Mouse (Mus musculus) erythroblast, embryonic 14.5 days (primary cell): Measurements from ENCODE around the gene Cdca5. TPM values are rescaled to one million over a fixed set of nuclear protein-coding genes. Genes with fewer than 3 reads are reported as not detected.

Experiments
- H3K27me3 ChIP-seq: 2 replicates; pipeline ENCODE4 v1.6.1; 2012; ENCODE audit warnings: inconsistent platforms; ENCODE audit not compliant: control insufficient read depth
- H3K36me3 ChIP-seq: 2 replicates; pipeline ENCODE4 v1.6.1; 2012; ENCODE audit warnings: mild to moderate bottlenecking, inconsistent platforms; ENCODE audit not compliant: control insufficient read depth
- H3K4me1 ChIP-seq: 2 replicates; pipeline ENCODE4 v1.6.1; 2012; ENCODE audit warnings: inconsistent platforms; ENCODE audit not compliant: control insufficient read depth
- H3K4me3 ChIP-seq: replicated peaks from 2 replicates; pipeline ENCODE3; 2012; ENCODE audit warnings: moderate library complexity, mild to moderate bottlenecking, inconsistent platforms
- H3K9me3 ChIP-seq: 2 replicates; pipeline ENCODE4 v1.6.1; 2012; ENCODE audit warnings: low read length, inconsistent platforms, mixed read lengths; ENCODE audit not compliant: control insufficient read depth
- GATA1 ChIP-seq: IDR thresholded peaks from 2 replicates; pipeline ENCODE4 v1.6.1; 2012; ENCODE audit warnings: low read length, inconsistent platforms, mixed read lengths
- TAL1 ChIP-seq: IDR thresholded peaks from 3 replicates; pipeline ENCODE4 v1.6.1; 2012; ENCODE audit warnings: low read length, inconsistent platforms, mixed read lengths
- polyA plus RNA-seq: library from polyadenylated mRNA; stranded (reverse); fragments of >175 nt; gene quantifications from 2 replicates; pipeline ENCODE4 v1.2.3, GENCODE M21; 2012

Gene Cdca5
- polyA plus RNA-seq, 1 experiment = 2.3 TPM

DNA sequence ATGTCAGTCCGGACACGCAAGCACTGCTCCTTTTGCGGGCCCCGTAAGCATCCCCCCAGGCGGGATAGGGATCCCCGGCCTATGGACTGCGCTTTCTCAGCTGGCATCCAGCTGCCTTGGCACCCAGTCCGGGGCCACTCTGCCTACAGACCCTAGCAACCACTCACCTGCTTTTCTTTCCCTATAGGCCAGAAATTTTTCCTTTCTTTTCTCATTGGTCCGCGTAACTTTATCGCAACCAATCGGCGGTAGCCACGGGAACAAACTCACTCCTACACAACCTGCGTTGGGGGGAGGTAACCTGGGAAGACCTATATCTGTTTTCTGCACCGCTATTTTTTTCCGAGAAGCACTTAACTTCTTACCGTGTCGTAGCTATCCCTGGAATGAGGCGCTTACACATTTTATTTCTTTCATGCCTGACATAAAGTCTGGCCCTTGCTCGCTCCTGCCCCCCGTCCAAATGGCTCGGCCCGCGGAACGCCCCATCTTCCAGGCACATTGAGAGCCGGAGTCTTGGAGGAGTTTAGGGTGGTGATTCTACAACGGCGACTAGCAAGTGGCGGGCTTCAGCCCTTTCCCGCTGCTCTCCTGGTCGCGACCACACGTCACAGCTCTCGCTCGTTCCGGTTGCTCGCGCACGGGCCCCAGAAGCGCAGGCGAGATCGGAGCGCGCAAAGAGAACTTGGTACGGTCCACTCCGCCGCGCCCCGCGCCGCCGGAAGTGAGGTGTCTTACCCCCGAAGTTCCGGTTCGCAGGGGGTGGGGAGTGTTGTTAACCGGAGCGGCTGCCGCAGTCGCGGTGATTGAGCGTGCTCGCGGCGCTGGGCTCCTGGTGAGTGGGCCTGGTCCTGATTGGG lies 38.3 kb upstream of the Cdca5 start, which contains the start of gene Syvn1:
Gene Syvn1 (plus strand): TSS at position 283 of the 860 bp plus-strand sequence.
- H3K36me3 ChIP-seq = peaks cover 49% of the 10 kb centered on the region
- H3K4me3 ChIP-seq = peak within 1 kb of the TSS; percentile 95
- no peaks in the 10 kb centered on the region for H3K9me3 ChIP-seq
- no peaks in the 10 kb centered on the region for H3K27me3 ChIP-seq
- H3K4me1 ChIP-seq = peaks cover 52% of the 10 kb centered on the region
- no peak for TF ChIP-seq GATA1
- no peak for TF ChIP-seq TAL1

DNA sequence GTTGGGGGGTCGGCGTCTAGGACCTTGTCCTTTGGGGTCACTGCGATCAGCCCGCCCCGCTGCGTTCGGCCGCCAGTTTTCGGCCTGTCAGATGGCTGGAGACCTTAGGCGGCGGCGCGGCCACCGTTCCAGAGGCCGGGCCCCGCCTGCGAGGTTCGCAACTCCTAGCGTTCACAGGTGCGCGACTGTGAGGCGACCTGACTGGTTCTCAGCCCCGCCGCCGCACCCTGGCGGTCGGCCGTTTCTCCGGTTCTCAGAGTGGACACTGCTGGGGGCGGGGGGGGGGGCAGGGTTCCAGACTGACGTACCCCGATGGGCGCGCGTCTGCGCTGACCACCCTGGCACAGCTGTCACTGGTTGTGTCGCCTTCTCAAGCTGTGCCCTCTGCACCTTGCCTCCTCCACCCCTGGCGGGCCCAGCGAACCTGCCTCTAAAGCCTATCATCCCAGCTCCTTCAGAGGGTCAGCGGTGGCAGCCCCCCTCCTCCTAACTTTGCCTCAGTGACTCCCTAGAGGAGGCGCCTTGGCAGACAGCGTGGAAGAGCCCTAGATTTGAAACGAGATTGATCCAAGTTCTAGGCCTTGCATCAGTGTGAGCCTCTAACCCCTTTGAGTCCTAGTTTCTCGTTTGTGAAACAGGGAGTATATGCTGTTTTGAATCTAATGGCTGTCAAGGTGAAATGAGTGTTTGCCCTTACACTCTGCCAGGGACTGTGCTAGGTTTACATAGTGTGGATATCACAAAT lies 37.5 kb upstream of the Cdca5 start:
- Histone ChIP-seq H3K9me3 (no peaks in the 10 kb centered on the region), H3K27me3 (no peaks in the 10 kb centered on the region), H3K36me3 (peaks cover 57% of the 10 kb centered on the region), H3K4me3 (peak overlapping the region; percentile 95), H3K4me1 (peaks cover 50% of the 10 kb centered on the region)
- TF ChIP-seq TAL1 (no peak), GATA1 (no peak)

DNA sequence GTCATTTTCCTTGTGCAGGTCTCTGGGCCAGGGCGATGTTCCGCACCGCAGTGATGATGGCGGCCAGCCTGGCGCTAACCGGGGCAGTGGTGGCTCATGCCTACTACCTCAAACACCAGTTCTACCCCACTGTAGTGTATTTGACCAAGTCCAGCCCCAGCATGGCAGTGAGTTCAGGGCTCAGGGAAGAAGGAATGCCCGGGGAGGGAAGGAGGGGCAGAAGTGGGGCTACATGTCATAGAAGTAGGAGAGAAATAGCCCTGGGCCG lies 37.0 kb upstream of the Cdca5 start:
- H3K36me3 ChIP-seq = peaks cover 62% of the 10 kb centered on the region
- H3K9me3 ChIP-seq = no peaks in the 10 kb centered on the region
- H3K27me3 ChIP-seq = no peaks in the 10 kb centered on the region
- peak overlapping the region; percentile 95 for H3K4me3 ChIP-seq
- peaks cover 50% of the 10 kb centered on the region for H3K4me1 ChIP-seq
- TF ChIP-seq TAL1 (no peak), GATA1 (no peak)

DNA sequence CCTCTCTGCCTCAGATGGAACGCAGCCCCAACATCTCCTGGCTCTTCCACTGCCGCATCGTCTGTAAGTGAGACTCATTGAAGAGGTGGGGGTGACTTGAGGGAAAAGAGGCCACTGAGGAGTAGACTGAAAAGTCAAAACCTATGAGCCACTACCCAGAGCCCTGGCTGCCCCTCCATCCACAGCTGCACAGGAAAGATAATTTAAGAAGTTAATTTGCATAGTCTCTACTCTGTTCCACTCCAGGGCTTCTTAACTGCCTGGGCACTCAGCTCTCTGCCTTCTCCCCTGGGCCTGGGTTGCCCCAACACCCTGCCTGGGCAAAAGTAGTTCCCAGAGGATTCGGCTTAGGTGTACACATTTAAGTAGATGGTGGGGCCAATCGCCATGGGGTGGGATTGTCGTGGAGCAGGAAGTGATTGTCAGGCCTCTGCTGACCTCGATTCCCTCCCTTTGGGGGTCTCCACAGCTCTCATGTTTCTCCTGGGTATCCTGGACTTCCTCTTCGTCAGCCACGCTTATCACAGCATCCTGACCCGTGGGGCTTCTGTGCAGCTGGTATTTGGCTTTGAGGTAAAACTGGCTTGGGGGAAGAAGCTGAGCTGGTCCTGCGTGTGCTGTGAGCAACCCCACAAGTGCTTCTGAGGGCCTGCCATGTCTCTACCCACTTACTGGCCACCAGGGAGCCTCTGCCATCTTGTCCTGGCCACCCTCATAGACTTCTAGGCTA lies 35.9 kb upstream of the Cdca5 start:
- H3K4me3 ChIP-seq = peak overlapping the region; percentile 95
- no peaks in the 10 kb centered on the region for H3K9me3 ChIP-seq
- H3K4me1 ChIP-seq = peaks cover 55% of the 10 kb centered on the region
- TF ChIP-seq GATA1 (no peak), TAL1 (no peak)
- peaks cover 72% of the 10 kb centered on the region for H3K36me3 ChIP-seq
- H3K27me3 ChIP-seq = no peaks in the 10 kb centered on the region

DNA sequence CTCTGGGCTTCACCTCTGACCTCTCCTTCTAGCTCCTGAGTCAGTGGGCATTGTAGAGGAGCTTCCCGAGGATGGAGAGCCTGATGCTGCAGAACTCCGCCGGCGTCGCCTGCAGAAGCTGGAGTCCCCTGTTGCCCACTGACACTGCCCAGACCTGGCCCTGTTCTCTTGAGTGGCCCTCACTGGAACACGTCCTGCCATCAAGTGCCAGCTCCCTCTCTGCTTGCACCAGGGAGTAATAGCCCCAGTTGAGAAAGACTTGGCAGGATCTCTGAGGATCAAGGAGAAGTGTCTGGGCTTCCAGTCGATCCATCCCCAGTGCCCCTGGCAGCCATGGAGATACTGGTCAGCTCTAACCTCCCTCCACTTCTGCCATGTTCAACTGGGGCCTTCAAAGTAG lies 32.3 kb upstream of the Cdca5 start:
- H3K27me3 ChIP-seq = no peaks in the 10 kb centered on the region
- H3K36me3 ChIP-seq = peaks cover 91% of the 10 kb centered on the region
- no peak for TF ChIP-seq TAL1
- no peak for TF ChIP-seq GATA1
- H3K9me3 ChIP-seq = no peaks in the 10 kb centered on the region
- H3K4me3 ChIP-seq = no peak overlapping the region
- peaks cover 61% of the 10 kb centered on the region for H3K4me1 ChIP-seq

DNA sequence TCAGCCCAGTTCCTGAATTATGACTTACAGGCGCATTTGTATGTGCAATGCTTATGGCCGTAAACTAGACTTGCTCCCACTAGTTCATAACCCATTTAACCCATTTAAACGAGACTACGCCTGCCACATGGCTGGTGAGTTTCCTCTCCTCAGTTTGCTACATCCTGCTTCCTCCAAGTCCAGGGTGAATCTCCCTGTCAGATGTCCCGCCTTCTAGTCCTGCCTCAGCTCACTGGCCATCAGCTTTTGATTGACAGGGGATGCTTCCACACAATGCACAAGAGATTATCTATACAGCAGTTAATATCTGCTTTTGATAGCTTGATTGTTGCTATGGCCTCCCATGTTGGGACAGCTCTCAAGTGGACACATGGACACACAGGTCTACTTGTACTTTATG lies 30.5 kb upstream of the Cdca5 start:
- TF ChIP-seq GATA1 = no peak
- no peak for TF ChIP-seq TAL1
- peaks cover 52% of the 10 kb centered on the region for H3K4me1 ChIP-seq

DNA sequence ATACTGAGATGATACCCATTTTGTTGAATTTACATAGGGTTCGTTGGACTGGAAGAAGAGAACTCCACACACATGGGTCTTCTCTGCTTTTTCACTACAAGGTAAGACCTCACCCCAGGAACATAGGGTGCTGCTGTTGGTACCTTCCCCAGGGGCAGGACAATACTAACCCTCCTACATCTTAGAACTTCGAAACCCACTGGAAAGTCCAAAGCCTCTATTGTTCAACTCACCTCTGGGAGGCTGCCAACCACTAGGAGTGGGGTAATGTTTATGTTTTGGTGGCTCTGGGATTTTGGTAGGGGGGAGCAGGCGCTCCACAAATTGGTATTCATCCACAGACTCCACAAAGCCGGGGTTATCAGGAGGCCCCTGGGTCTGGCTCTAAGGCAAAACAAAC lies 28.1 kb upstream of the Cdca5 start:
- no peaks in the 10 kb centered on the region for H3K9me3 ChIP-seq
- no peak for TF ChIP-seq GATA1
- no peak for TF ChIP-seq TAL1
- peak overlapping the region; percentile 100 for H3K4me3 ChIP-seq
- H3K27me3 ChIP-seq = no peaks in the 10 kb centered on the region
- peaks cover 66% of the 10 kb centered on the region for H3K36me3 ChIP-seq
- peaks cover 48% of the 10 kb centered on the region for H3K4me1 ChIP-seq

More for the DNA sequence above, 30.5 kb upstream of the Cdca5 start:
- Histone ChIP-seq H3K9me3 (no peaks in the 10 kb centered on the region), H3K36me3 (peaks cover 89% of the 10 kb centered on the region), H3K4me3 (no peak overlapping the region), H3K27me3 (no peaks in the 10 kb centered on the region)

DNA sequence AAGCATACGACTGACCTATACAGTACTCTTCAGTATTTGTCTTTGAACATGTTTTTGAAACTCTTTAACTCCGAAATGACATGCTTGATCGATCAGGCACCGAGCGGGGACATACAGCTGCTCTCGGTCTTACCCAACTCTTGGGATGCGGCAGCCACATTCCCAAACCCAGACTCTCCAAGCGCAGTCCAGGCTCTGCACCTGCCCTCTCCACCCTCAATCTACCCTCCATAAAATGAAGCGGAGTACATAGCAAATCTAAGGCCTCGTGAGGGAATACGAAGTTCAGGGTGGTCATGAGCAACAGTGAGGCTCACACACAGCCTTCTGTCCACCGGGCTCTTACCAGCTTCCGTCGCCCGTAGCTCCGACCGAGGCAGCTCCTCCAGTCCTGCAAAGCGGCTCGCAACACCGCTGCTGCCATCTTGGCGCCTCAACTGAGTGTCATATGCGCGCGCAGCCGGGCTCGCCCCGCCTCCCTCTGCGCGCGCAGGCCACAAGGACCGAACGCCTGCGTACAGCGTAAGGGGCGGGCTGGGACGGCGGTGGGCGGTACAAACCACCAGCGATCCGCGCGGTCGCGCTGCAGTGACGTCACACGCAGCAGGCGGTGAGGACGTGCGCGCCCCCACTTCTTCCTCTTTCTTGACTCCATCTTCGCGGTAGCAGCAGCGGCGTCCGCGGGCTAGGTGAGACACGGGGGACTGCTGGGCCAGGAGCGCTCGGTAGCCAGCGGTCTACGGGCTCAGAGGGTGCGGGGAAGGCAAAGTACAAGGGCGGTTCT lies 27.3 kb upstream of the Cdca5 start, which contains the start of the genes Mrpl49 and Fau:
Gene Mrpl49 (minus strand): TSS at position 473 of the 784 bp plus-strand sequence.
Gene Fau (plus strand): TSS at position 532 of the 784 bp plus-strand sequence.
- no peaks in the 10 kb centered on the region for H3K27me3 ChIP-seq
- H3K9me3 ChIP-seq = no peaks in the 10 kb centered on the region
- TF ChIP-seq GATA1 (no peak), TAL1 (no peak)
- peak within 1 kb of the TSS; percentile 100 for H3K4me3 ChIP-seq
- peaks cover 56% of the 10 kb centered on the region for H3K4me1 ChIP-seq
- peaks cover 62% of the 10 kb centered on the region for H3K36me3 ChIP-seq
